Mouse (Mus musculus) hindbrain, postnatal 0 days (tissue): ENCODE measurements around the gene Fos. TPM values are rescaled to one million over a fixed set of nuclear protein-coding genes. Genes with fewer than 3 reads are reported as not detected.

ENCODE experiments used
- ATAC-seq: fragments of 200-750 bp; cut with Nextera tagmentation; 2 replicates; pipeline ENCODE4 v1.8.0; 2017; ENCODE audit warnings: mild to moderate bottlenecking, moderate TSS enrichment, moderate library complexity
- DNase-seq: peaks from one replicate; pipeline ENCODE4 v3.0.0-alpha.2; 2015; ENCODE audit warnings: low spot score
- H3K27ac ChIP-seq: fragments of 300-500 bp; sonication (generic); 2 replicates; pipeline ENCODE4 v1.5.1; 2014; ENCODE audit warnings: mild to moderate bottlenecking
- H3K27me3 ChIP-seq: fragments of 300-500 bp; sonication (generic); 2 replicates; pipeline ENCODE4 v1.6.1; 2014; ENCODE audit warnings: low read length, mixed read lengths; ENCODE audit not compliant: insufficient read depth
- H3K36me3 ChIP-seq: fragments of 300-500 bp; sonication (generic); 2 replicates; pipeline ENCODE4 v1.6.1; 2014; ENCODE audit warnings: low read length, mixed read lengths; ENCODE audit not compliant: insufficient read depth
- H3K4me1 ChIP-seq: fragments of 300-500 bp; sonication (generic); 2 replicates; pipeline ENCODE4 v1.6.1; 2014; ENCODE audit warnings: antibody characterized with exemption, low read length, mixed read lengths; ENCODE audit not compliant: insufficient read depth
- H3K4me2 ChIP-seq: fragments of 300-500 bp; sonication (generic); 2 replicates; pipeline ENCODE4 v1.6.1; 2014; ENCODE audit warnings: low read depth, mild to moderate bottlenecking, low read length, moderate library complexity, mixed read lengths
- H3K4me3 ChIP-seq: fragments of 300-500 bp; sonication (generic); 2 replicates; pipeline ENCODE4 v1.5.1; 2014; ENCODE audit warnings: low read length
- H3K9ac ChIP-seq: fragments of 300-500 bp; sonication (generic); replicated peaks from 2 replicates; pipeline ENCODE4 v1.6.1; 2014; ENCODE audit warnings: mild to moderate bottlenecking, low read length, moderate library complexity, mixed read lengths
- H3K9me3 ChIP-seq: fragments of 300-500 bp; sonication (generic); 2 replicates; pipeline ENCODE4 v1.6.1; 2016; ENCODE audit warnings: low read length, mixed read lengths
- CTCF ChIP-seq: IDR thresholded peaks from 2 replicates; pipeline ENCODE4 v1.5.1; 2016; ENCODE audit warnings: antibody characterized with exemption, control low read depth, low read depth
- WGBS: fragments of 180-500 bp; shearing (Covaris S2); extraction: QIAGEN DNeasy Blood & Tissue Kit; methylation state at CpG from one replicate; pipeline ENCODE4 v1.1.7; 2014; 5-methylcytosine and 5-hydroxymethylcytosine counted together
- polyA plus RNA-seq: library from polyadenylated mRNA; unstranded; fragments of >200 nt; fragmentation: Nextera tagmentation; extraction: Ambion mirVana; gene quantifications from 2 replicates; pipeline ENCODE4 v1.2.1, GENCODE M21; 2015
- total RNA-seq: library from RNA; depleted of rRNA; stranded (reverse); fragments of >200 nt; gene quantifications from 2 replicates; pipeline ENCODE4 v1.2.3, GENCODE M21; 2014

Gene Fos
- total and polyA plus RNA-seq, 2 experiments from 2014 or later, result 12.1 to 23.4 TPM

- Histone ChIP-seq H3K9ac (no peak overlapping the region), H3K27ac (no peak overlapping the region), H3K9me3 (no peaks in the 10 kb centered on the region), H3K27me3 (peaks cover 11% of the 10 kb centered on the region), H3K4me1 (peaks cover 6% of the 10 kb centered on the region), H3K4me3 (no peak overlapping the region), H3K4me2 (no peak overlapping the region), H3K36me3 (no peaks in the 10 kb centered on the region)
- 70% methylated on average over 3 of the region's 3 CpGs for WGBS
- TF ChIP-seq CTCF, result no peak
- no peak for DNase-seq
- ATAC-seq, result no peak
Observed at GRCm38 (mm10) chr12:85477804-85478203, 4.1 kb downstream of the Fos start.

GRCm38 (mm10) chr12:85478696-85479095 is 5.0 kb downstream of the Fos start:
- H3K27me3 ChIP-seq, result peaks cover 11% of the 10 kb centered on the region
- no peak overlapping the region for H3K27ac ChIP-seq
- H3K4me1 ChIP-seq, result peaks cover 6% of the 10 kb centered on the region
- H3K9ac ChIP-seq, result no peak overlapping the region
- no peak for DNase-seq
- H3K4me2 ChIP-seq, result no peak overlapping the region
- no peaks in the 10 kb centered on the region for H3K36me3 ChIP-seq
- 78% methylated on average over 7 of the region's 7 CpGs for WGBS
- no peaks in the 10 kb centered on the region for H3K9me3 ChIP-seq
- H3K4me3 ChIP-seq, result no peak overlapping the region
- ATAC-seq, result no peak
- no peak for TF ChIP-seq CTCF

- no peak for TF ChIP-seq CTCF
- ATAC-seq, result no peak
- no peak overlapping the region for H3K27ac ChIP-seq
Observed at GRCm38 (mm10) chr12:85479190-85479589, 5.5 kb downstream of the Fos start.

GRCm38 (mm10) chr12:85483155-85483554 is 9.5 kb downstream of the Fos start:
- peak; percentile 59 for TF ChIP-seq CTCF
- no peak overlapping the region for H3K4me2 ChIP-seq
- H3K27me3 ChIP-seq, result no peaks in the 10 kb centered on the region
- no peak overlapping the region for H3K4me3 ChIP-seq
- H3K9me3 ChIP-seq, result no peaks in the 10 kb centered on the region
- 33% methylated on average over 4 of the region's 4 CpGs for WGBS
- no peak overlapping the region for H3K9ac ChIP-seq
- DNase-seq, result no peak
- no peaks in the 10 kb centered on the region for H3K36me3 ChIP-seq
- H3K4me1 ChIP-seq, result peaks cover 11% of the 10 kb centered on the region
- H3K27ac ChIP-seq, result no peak overlapping the region
- no peak for ATAC-seq

More at GRCm38 (mm10) chr12:85479190-85479589, 5.5 kb downstream of the Fos start:
- Histone ChIP-seq H3K4me3 (no peak overlapping the region), H3K27me3 (peaks cover 11% of the 10 kb centered on the region), H3K9ac (no peak overlapping the region), H3K9me3 (no peaks in the 10 kb centered on the region), H3K4me1 (peaks cover 6% of the 10 kb centered on the region), H3K4me2 (no peak overlapping the region), H3K36me3 (no peaks in the 10 kb centered on the region)
- WGBS, result 60% methylated on average over 3 of the region's 3 CpGs
- DNase-seq, result no peak

- H3K4me2 ChIP-seq, result no peak overlapping the region
- TF ChIP-seq CTCF, result no peak
- no peak for DNase-seq
- ATAC-seq, result no peak
- no peak overlapping the region for H3K27ac ChIP-seq
- peaks cover 11% of the 10 kb centered on the region for H3K4me1 ChIP-seq
- 83% methylated on average over 2 of the region's 2 CpGs for WGBS
- H3K9ac ChIP-seq, result no peak overlapping the region
- no peak overlapping the region for H3K4me3 ChIP-seq
- H3K9me3 ChIP-seq, result no peaks in the 10 kb centered on the region
- no peaks in the 10 kb centered on the region for H3K27me3 ChIP-seq
- H3K36me3 ChIP-seq, result no peaks in the 10 kb centered on the region
Observed at GRCm38 (mm10) chr12:85484655-85485054, 11.0 kb downstream of the Fos start.

- DNase-seq, result peak; percentile 95
- peak overlapping the region; percentile 65 for H3K9ac ChIP-seq
Observed at GRCm38 (mm10) chr12:85485890-85486765, 12.4 kb downstream of the Fos start.

GRCm38 (mm10) chr12:85486766-85487069 is 13.0 kb downstream of the Fos start:
- Histone ChIP-seq H3K4me3 (peak overlapping the region; percentile 60), H3K27me3 (no peaks in the 10 kb centered on the region), H3K9ac (peak overlapping the region; percentile 65; the same call in 1 of the 2 replicates), H3K4me2 (peak overlapping the region; percentile 76), H3K9me3 (no peaks in the 10 kb centered on the region), H3K27ac (peak overlapping the region; percentile 56), H3K4me1 (peaks cover 11% of the 10 kb centered on the region), H3K36me3 (no peaks in the 10 kb centered on the region)
- ATAC-seq, result no peak
- DNase-seq, result peak; percentile 50
- TF ChIP-seq CTCF, result no peak
- WGBS, result 1% methylated on average over 20 of the region's 20 CpGs

More at GRCm38 (mm10) chr12:85485890-85486765, 12.4 kb downstream of the Fos start:
- Histone ChIP-seq H3K4me1 (peaks cover 11% of the 10 kb centered on the region), H3K27ac (peak overlapping the region; percentile 81), H3K4me3 (peak overlapping the region; percentile 60), H3K9me3 (no peaks in the 10 kb centered on the region), H3K27me3 (no peaks in the 10 kb centered on the region), H3K4me2 (peak overlapping the region; percentile 76), H3K36me3 (no peaks in the 10 kb centered on the region)
- WGBS, result under 1% methylated on average over 52 of the region's 52 CpGs
- TF ChIP-seq CTCF, result no peak
- ATAC-seq, result peak; percentile 96
